Mouse (Mus musculus): ENCODE data around the gene Zfp36.

The Zfp36 gene

GRCm38 (mm10) chr7:28367663-28368275, 12.3 kb downstream of the Zfp36 start:
- no peak for DNase-seq

GRCm38 (mm10) chr7:28362441-28363060, 17.5 kb downstream of the Zfp36 start:
- no peak for DNase-seq

- no peak for DNase-seq
Observed at GRCm38 (mm10) chr7:28361647-28362341, 18.3 kb downstream of the Zfp36 start.

- DNase-seq, result no peak
Observed at GRCm38 (mm10) chr7:28360291-28360690, 19.8 kb downstream of the Zfp36 start.

GRCm38 (mm10) chr7:28359854-28360253, 20.2 kb downstream of the Zfp36 start:
- DNase-seq, result no peak

- no peak for DNase-seq
Observed at GRCm38 (mm10) chr7:28358431-28358830, 21.6 kb downstream of the Zfp36 start.

- DNase-seq, result no peak
Observed at GRCm38 (mm10) chr7:28357984-28358383, 22.1 kb downstream of the Zfp36 start.

- DNase-seq, result no peak
Observed at GRCm38 (mm10) chr7:28356981-28357380, 23.1 kb downstream of the Zfp36 start.

- no peak for DNase-seq
Observed at GRCm38 (mm10) chr7:28355221-28355620, 24.8 kb downstream of the Zfp36 start.

- DNase-seq, result no peak
Observed at GRCm38 (mm10) chr7:28354596-28354995, 25.5 kb downstream of the Zfp36 start.

- no peak for DNase-seq
Observed at GRCm38 (mm10) chr7:28354113-28354581, 25.9 kb downstream of the Zfp36 start.

GRCm38 (mm10) chr7:28353267-28353666, 26.8 kb downstream of the Zfp36 start:
- DNase-seq, result no peak

- no peak for DNase-seq
Observed at GRCm38 (mm10) chr7:28351676-28352191, 28.3 kb downstream of the Zfp36 start.

- DNase-seq, result peak; percentile 97
Observed at GRCm38 (mm10) chr7:28350155-28350883, 29.7 kb downstream of the Zfp36 start, which contains the start of gene Rps16. Gene Rps16 (plus strand): TSS chr7:28350652.

- DNase-seq, result no peak
Observed at GRCm38 (mm10) chr7:28348601-28349000, 31.5 kb downstream of the Zfp36 start.

- DNase-seq, result no peak
Observed at GRCm38 (mm10) chr7:28347746-28348145, 32.3 kb downstream of the Zfp36 start.

- DNase-seq, result no peak
Observed at GRCm38 (mm10) chr7:28344637-28345036, 35.4 kb downstream of the Zfp36 start.

- no peak for DNase-seq
Observed at GRCm38 (mm10) chr7:28341381-28341780, 38.7 kb downstream of the Zfp36 start.

GRCm38 (mm10) chr7:28339213-28339917, 40.7 kb downstream of the Zfp36 start:
- DNase-seq, result peak; percentile 44

GRCm38 (mm10) chr7:28338108-28338998, 41.7 kb downstream of the Zfp36 start, which contains the start of gene Supt5:
Gene Supt5 (minus strand): TSS chr7:28338746.
- DNase-seq, result peak; percentile 97

- DNase-seq, result no peak
Observed at GRCm38 (mm10) chr7:28335471-28335870, 44.6 kb downstream of the Zfp36 start.

Measured in cerebellum, adult 11-12 months (tissue).